Mouse (Mus musculus) megakaryocyte progenitor cell, adult 5-6 weeks (primary cell): ENCODE measurements around the gene Ypel3. TPM values are rescaled to one million over a fixed set of nuclear protein-coding genes. Genes with fewer than 3 reads are reported as not detected.

Experiments
- ATAC-seq: replicated peaks from 2 replicates; pipeline ENCODE4 v1.8.0; 2016; ENCODE audit warnings: mild to moderate bottlenecking, moderate TSS enrichment, inconsistent platforms; ENCODE audit not compliant: poor library complexity
- total RNA-seq, 2 experiments: library from RNA; stranded (forward) in 1 of 2; stranded (reverse) in 1 of 2; fragments of 157-497, 149-512 nt in 1 of 2; fragments of 200-1000 nt in 1 of 2; gene quantifications; 2 replicates each; pipeline versions ENCODE4 v1.2.3 to v1.2.4; 2015 to 2017

Gene Ypel3
- total RNA-seq, 2 experiments from 2014 or later: 11.8 to 32.4 TPM

DNA sequence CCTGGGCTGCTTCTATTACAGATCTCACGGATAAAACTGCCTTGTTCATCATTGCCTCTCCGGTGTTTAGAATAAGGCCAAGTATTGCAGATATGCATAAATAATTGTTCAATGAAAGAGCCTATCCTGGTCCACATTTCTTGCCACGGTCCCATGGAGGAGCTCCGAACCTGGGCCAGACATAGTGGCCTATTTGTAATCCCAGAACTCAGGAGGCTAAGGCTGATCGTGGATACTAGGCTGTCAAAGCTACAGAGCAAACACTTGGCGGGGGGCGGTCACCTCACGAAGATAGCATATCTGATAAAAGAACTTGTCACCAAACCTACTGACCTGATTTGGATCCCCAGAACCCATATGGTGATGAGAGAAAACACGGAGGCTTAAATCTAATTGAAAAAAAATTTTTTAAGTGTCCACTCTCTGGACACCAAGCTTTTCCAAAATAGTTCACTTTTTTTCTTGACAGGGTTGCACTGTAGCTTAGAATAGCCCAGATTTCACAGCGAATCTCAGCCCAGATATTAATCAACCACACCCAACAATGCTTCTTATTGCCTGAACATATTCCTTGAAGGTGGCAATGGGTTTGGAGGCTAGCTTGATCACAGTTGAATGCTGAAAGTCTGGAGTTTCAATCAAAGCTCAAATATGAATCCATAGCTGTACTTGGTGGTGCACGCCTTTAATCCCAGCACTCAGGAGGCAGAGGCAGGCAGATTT, 16.1 kb downstream of the Ypel3 start:
- no peak for ATAC-seq

DNA sequence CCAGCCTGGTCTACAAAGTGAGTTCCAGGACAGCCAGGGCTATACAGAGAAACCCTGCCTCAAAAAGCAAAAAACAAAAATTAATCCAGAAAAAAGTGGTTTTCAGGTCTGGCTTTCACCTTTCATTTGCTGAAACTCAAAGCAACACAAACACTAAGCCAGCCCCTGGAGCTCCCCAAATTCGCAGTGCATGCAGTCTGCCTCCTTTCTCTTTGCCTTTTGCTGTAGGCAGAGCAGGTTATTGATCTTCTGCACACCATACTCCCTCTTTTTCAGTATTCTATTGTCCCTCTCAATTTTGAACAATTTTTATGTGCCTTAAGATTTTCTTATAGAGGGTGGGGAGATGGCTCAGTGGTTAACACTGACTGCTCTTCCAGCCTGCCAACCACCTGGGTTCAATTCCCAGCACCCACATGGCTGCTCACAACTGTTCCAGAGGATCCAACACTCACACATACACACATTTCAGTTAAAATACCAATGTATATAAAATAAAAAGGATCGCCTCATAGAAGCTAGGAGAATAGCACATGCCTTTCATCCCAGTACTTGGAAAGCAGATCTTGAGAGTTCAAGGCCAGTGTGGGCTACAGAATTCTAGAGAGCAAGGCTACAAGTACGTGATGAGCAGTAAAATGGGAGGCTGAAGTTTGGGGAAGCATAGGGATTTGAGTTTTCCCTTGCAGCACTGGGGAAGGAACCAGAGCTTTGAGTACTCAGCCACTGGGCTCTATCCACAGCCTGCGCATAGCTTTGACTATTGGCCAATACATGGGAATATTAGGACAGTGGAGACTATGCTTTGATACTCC, 16.9 kb downstream of the Ypel3 start:
- ATAC-seq: no peak

DNA sequence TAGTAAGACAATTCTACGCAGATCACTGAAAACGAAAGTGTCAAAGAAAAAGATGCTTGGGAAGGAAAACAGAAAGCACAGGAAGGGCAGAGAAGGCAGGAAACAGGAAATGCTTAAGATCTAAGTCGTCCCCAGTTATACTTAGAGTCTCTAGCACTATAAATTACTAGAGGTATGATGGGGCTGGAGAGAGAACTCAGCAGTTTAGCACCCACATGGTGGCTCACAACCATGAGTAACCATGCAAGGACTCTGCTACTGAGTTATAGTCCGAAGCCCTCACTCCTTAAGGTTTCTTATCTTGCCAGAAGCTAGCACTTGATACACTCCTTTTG, 17.5 kb downstream of the Ypel3 start:
- no peak for ATAC-seq

DNA sequence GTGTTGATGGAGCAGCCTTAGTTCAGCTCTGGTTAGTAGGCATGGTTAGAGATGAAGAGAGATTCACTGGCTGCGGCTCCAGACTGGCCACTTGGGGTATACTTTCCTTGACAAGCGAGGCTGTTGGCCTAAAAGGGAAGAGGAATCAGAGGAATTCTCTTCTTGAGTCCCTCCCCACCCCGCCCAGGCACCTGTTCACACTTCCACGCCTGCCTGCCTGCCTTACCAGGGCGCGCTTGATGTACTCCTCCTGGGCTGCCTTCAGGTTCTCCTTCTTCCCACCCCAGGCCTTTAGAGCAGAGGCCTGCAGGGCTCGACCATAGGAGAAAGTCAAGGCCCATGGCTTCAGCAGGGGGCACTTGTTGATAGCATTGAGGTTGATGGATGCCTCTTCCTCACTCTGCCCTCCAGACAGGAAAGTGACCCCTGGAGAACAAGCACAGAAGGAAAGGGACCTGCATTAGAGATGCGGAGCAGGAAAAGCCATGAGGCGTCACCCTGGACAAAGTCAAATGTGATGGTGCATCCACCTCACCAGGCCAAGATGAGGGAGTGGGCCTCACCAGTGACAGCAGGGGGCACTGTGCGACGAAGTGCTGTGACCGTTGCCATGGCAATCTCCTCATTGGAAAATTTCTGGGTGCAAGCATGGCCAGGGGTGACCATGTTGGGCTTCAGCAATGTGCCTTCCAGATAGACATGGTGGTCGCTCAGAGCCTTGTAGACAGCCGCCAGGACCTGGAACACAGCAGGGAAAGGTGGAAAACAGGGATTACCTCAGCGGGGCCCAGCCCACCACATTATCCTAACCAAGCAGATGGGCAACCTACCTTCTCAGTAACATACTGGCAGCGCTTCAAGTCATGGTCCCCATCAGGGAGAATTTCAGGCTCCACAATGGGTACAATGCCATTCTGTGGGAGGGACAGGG, 18.9 kb downstream of the Ypel3 start:
- ATAC-seq: no peak

DNA sequence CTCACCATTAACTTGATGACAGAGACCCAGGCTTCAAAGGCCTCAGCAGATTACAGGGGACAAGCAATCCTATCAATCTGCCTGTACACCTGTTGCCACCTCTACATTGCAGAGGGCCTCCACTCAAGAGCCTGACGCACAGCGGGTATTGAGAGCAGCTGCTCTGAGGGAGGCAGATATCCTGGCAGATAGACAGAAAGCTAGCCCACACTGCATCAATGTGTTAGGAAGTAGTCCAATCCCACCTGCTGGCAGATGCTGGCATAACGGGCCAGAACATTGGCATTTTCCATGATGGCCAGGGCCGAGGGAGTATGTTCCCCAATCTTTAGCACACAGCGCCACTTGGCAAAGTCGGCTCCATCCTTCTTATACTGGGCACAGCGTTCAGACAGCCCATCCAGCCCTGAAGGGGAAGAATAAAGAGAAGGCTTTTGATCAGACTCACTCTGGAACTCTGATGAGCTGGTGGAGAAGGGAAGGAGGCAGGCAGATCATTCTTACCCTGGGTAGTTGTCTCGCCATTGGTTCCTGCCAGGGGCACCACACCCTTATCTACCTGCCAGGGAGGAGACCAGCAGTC, 19.7 kb downstream of the Ypel3 start:
- ATAC-seq: no peak

DNA sequence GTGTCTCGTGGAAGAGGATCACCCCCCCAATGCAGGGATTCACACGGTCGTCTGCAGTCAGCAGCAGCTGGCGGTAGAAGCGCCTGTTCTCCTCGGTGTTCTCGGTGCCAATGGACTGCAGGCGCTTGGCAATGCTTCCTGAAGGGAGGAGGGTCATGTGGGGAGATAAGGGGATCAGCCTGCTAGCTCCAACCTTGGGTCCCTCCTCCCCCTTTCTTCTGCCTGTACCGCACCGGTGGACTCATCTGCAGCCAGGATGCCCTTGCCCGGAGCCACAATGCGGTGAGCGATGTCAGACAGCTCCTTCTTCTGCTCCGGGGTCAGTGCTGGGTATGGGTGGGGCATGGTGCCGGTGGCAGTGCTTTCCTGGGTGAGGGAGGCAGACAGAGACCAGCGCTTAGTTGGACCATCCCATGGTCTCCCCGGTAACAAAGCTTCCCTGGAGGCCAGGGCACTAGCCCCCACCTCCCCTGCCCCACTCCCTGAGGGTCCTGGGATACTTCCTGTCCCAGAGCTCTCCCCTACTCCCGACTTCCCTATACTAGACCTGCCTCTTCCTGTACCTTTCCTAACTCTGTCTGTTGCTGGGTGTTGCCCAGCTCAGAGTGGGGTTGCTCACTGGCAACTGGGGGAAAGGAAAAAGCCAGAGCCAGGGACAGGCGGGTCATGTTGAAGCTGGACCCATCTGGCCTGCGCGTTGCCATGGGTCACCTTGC, 20.8 kb downstream of the Ypel3 start, which contains the start of gene Fam57b:
TSS of gene Fam57b (plus strand) at position 258 of the 716 bp plus-strand sequence.
- 0 out of 2 replicates have a peak, but pooled peaks have one; percentile 5 for ATAC-seq

DNA sequence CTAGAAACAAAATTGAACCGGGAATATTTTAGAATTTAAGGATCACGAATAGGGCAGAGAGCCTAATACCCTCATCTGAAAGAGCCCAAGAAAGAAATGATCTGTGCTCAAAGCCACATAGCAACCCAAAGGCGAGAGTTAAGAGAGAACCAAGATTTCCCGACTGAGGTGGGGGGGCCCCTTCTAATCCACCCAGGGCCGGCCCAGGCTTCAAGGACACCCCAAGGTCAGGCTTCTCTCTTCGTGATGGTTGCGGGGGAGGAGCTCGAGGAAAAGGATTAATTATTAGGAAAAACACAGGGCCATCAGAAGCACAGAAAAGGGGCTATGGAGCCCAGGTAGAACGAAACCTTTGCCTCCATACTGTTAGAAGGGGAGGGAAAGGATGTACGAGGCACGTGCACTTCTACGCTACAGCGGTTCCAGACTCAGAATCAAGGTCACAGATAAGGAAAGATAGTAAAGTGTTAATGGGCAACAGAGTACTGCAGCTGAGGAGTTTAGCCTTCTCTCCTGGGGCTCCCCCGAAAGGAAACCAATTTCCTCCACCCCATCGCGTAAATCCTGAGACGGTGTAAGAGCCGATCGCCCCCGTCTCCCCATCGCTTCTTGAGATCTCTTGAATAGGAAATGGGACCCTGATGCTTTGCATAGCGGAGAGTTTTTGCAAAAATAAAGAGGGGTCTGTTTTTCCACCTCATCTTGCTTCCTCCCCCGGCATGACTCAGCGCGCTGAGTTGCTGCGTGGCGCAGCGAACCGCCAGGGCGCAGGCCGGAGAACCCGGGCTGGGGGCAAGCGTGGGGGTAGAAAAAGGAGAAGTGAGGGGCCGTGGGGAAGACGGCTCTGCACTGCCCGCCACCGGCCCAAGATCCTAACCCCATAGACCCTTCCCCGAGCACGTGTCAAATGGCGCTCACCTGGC, 21.6 kb downstream of the Ypel3 start:
- peak; percentile 26 for ATAC-seq

DNA sequence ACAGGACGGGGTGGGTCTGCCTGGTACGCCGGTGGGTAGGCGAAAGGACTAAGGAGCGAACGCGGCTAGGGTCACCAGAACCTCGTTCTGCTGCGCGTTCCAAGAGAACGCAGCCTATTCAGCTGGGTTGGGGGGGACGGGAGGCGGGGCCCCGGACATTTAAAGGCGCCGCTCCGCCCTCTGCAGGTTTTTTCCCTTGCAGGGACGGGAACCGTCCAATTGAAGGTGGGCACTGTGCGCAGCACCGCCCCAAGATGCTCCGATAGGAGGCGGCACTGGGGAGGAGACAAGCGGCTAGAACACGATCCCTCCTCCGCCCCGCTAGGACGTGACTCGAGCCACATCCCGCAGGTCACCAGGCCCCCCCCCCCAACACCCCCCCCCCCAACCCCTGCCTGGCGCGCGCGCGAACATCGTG, 22.3 kb downstream of the Ypel3 start:
- ATAC-seq: peak; percentile 73

DNA sequence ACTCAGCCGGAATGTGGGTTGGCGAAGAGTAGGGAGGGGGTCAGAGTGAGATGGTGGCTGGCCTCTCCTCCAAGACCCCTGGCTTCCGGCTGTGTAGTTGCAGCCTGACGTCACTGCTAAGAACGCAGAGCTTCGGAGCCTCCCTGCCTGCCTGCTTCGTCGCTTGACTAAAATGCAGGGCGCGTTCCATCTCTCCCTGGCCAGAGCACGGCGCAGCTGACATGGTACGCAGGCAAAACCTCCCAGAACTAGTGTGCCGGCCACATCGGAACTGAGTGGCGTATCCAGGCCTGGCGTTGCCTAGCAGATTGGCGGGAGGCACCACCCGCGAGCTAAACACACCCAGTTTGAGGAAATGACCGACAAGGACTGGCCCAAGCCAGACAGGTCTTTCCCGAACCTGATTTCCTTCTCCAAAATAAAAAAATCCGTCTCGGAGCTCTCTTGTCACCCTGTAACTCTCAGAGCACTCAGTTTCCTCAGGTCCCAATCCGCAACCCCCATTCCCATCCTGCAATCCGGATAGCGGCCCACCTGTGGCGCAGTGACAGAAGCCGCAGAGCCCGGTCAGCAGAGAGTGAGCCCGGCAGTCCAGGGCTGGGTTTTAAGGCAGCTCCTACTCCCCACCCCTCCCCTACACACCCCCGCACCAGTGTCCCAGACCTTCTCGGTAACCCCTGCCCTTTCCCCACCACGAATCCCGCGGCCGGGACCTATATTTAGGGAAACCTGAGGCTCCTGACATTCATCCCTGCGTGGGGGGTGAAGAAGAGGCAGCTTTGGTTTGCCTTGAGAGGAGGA, 22.9 kb downstream of the Ypel3 start:
- peak; percentile 53 for ATAC-seq

DNA sequence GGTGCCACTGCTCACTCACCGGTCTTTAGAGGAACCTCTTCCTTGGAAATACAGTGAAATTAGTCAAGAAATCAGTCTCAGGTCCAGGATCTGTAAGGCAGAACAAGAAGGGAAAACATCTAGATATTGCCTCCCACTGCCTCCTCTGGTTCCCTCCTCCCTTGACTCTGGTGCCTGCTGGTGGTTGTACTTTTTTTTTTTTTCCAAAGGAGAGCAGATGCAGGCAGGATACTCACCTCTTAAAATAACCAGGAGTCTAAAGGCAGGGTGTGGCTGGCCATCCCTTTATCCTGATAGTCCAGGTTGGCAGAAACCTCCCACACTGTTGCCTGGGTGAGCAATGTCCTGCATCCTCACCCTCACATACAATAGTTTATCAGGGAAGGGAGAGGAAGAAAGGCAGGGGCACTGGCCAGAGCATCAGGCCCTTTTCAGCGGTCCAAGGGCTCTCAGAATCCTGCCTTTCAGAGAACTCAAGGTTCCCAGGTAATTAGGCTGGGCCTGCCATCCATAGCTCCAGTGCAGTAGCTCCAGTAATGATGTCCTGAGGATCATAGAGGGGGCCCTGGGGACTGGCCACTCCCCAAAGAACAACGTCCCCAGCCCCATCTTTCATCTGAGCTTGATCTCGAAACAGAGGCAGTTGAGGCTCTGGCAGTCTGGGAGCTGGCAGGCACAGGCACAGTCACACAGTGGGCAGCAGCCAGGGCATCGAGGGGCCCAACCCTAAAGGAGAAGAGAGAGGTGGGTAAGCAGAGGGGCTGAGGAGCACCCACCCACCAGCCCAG, 23.7 kb downstream of the Ypel3 start:
- ATAC-seq: no peak

DNA sequence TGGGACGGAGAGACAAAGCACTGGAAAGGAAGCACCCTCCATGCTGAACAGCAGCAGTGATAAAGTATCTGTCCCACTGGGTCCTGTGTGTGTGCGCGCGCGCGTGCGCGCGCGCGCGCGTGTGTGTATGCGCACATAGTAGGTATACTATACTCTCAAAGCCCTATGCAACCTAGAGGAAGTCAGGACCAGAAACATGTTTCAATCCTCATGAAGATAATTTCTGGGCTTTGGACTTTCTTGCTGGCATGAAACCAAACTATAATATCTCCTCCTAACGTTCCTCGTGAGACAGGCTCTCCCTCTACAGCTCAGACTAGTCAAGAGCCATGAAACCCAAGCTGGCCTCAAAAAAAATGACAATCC, 24.3 kb downstream of the Ypel3 start:
- no peak for ATAC-seq

DNA sequence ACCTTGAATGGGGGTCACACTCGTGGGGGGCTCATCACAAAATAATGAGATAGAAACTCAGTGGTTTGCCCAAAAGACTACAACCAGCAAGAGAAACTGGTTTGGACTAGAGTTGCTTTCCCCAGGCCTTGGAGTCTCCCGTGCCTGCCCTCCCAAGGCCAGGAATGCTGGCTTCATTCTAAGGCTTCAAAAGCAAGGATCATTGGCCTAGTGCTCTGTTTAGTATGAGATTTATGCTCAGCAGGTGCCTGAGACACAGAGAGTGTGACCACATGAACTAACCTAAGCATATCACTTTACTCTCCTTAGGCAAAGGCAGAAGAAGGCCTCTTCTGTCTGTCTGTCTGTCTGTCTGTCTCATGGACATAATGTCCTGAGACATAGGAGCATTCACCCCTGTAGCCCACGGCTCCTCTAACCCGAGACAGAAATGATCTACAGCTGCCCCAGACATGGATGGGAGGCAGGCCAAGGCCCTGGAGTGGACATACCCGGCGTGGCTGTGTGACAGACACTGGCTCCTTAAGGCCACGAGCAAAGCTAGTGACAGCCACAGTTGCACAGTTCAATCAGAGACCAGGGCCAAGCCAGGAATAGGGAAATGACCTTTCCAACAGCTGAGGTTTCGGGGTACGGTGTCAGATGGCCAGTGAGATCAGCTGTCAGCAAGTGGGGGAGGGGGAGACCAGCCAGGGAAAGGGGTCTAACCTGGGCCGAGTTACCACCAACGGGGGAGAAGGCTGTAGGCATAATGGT, 25.6 kb downstream of the Ypel3 start:
- ATAC-seq: no peak

DNA sequence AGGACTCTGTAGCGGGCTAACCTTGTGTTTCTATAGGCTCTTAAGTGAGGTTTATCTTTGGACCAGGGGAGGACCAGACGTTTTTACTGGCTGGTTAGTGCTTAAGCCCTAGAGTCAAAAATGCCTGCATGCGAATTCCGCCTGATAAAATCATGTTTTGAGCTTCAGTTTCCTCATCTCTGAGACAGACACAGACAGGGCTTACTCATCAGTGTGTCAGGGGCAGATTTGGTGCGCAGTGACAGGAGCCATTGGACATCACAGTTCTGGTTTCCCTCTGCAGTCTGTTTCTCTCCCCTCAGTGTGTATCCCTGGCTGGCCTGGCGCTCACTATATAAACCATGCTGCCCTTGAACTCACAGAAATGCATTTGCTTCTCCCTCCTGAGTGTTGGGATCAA, 26.4 kb downstream of the Ypel3 start:
- no peak for ATAC-seq

DNA sequence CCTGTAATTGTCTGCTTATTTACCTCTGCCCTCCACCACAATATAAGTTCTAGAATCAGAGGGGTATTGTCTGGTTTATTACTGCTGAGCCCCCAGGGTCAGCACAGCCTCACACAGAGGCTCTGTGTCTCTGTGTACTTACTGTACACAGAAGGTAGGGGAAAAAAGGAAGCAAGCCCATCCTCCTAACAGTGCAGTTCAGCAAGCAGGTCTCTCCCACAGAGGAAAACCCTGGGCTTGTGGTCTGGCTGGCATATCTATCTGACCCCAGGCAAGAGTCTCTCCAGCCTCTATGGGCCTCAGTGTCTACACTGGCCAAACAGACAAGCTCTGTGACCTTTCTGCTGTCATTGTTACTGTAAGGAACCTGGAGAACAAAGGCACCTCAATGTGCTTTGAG, 27.0 kb downstream of the Ypel3 start:
- ATAC-seq: no peak

DNA sequence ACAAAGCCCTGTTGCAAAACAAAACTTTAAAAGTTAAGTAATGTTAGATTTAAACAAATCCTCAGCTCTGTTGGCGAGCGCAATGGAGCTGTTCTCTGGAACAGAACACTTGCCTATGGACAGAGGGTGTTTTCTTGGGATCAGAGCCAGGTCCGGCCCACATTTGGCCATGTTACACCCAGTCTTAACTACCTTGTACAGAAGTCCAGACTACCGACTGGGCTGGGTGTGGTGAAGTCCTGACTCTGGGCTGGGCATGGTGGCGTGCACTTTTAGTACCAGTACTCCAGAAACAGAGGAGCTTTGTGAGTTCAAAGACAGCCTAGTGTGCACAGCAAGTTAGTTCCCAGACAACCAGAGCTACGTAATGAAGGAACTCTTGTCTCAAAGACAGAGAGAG, 30.2 kb downstream of the Ypel3 start:
- ATAC-seq: no peak

DNA sequence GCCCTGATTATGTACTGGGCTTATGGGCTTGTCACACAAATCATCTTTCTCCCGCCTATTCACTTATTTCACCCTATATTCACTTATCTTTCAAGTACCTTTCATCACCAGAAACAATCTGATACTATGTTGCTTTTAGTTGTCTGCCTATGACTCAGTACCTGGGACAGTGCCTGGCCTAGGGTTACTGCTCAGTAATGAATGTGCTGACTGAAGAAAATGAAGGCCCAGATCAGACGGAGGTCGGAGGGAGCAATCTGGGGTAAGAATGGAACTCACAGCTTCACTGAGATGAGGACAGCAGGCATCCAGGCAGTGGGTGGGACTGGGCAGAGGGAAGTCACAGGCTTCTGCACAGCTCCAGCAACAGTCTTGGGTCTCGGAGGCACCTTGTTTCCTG, 30.6 kb downstream of the Ypel3 start:
- ATAC-seq: no peak
